Mouse (Mus musculus) megakaryocyte-erythroid progenitor cell, adult 5-6 weeks (primary cell): ENCODE results near the gene Id1. TPM values are rescaled to one million over a fixed set of nuclear protein-coding genes. Genes with fewer than 3 reads are reported as not detected.
A peak's percentile ranks its signal among the peaks of the same experiment; 100 is the strongest.

Experiments used
- ATAC-seq: replicated peaks from 2 replicates; pipeline ENCODE4 v1.8.0; 2016; ENCODE audit warnings: mild to moderate bottlenecking, inconsistent platforms; ENCODE audit not compliant: severe bottlenecking, poor library complexity, low FRiP score, low TSS enrichment
- total RNA-seq, 2 experiments: library from RNA; stranded (forward) in 1 of 2; stranded (reverse) in 1 of 2; fragments of 200-1000, 215-1000 nt in 1 of 2; fragments of >200 nt in 1 of 2; fragmentation: Nextera tagmentation in 1 of 2; gene quantifications; 2 replicates each; pipeline ENCODE4 v1.2.3; 2014 to 2017

The Id1 gene
- total RNA-seq, 2 experiments from 2014 or later = not detected

DNA sequence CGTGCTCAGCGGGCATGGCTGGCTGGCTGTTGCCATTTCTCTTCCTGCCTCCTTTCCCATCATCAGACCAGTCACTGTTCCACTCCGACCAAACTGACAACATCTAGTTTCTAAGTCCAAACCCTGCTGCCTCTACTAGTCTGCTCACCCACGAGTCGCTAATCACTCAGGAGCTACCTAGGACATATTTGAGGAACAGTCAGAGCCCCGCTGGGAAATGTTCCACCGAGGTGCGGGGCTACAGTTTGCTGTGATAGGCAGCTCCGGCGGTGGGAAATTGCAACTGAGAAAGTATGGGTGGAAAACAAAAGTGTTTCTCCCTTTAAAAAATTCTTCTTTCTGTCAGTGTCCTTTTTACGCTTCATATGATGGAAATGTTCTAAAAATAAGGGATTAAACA, 18.4 kb upstream of the Id1 start:
- ATAC-seq = no peak

DNA sequence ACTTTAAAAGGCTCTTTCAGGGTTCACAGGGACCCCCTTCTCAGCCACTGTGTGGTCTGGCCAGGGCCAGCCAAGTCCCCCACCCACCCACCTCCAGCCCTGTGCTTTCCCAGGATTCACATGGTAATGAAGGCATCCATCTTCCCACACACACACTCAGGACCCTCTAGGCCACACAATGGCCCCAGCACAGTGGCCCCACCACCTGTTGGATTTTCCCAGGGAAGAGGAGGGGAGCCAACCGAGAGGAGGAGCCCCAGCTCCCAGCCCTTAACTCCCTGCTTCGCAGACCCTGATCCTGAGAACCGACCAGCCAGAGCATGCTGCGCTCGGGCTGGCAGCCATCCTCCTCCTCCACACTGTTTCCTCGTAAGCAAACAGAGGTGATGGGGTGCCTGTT, 18.0 kb upstream of the Id1 start:
- no peak for ATAC-seq

DNA sequence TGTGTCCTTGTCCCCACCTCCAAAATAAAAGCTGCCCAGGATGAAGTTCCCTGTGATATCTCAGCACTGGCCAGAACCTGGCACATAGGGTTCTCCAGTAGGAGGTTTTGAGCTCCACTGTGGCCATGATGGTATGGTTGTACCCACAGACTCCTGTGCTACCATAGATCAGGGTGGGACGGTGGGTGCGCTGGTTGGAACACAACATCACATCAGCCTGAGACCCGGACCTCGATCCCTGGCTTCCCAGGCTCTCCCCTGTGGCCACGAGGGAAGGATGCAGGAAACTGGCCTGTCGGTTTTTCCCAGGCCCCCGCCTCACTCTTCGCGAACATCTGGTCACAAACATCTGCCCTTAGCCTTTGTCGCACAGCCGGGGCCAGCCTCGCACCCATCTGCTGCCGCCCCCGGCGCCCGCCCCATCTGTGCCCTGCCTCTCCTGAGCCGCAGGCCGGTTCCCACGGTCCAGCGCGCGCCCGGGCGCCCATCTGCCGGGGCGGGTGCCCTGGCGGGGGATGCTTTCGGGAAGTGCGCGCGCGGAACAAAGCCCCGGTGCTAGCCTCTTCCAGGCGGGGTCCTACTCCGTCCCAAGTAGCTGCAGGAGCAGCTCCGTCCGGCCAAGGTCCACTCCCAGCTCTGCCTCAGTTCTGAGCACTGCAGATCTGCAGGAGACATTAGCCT, 12.3 kb upstream of the Id1 start:
- ATAC-seq = no peak

DNA sequence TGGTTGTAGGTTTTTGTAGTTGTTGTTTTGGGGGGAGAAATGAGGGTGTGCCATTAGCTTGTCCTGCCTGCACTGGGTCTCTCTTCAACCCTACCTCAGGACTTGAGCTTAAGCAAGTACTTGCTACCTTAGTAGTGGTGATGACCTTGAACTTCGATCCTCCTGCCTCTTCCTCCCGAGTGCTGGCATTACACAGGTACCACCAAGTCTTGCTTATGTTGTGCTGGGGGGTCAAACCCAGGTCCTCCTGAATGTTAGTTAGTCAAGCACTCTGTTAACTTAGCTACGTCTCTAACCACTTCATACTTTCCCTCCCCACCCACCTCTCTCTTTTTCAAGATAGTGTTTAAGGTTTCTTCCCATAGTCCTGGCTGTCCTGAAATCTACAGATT, 11.7 kb upstream of the Id1 start:
- ATAC-seq = no peak

DNA sequence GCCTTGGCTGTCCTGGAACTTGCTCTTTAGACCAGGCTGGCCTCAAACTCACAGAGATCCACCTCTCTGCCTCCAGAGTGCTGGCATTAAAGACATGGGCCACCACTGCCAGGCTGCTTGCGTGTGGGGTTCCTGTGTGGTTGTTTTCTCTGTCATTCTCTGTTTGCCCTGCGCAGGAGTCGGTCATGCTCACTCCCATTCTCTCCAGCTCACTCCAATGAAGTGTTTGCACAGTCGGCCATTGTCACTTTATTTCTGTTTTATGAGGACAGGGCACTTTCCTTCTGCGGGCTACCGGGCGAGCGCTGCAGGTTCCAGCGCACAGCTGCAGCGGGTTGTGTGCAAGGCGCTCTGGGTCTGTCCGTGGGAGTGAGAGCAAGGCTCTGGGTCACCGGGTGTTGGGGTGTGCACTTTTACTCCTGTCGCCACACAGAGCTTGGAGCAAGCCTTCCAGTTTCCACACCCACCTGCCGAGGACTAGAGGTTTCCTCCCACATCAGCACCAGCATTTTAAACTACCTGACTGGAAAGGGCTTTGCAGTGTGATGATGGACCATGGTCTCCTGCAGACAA, 10.8 kb upstream of the Id1 start:
- no peak for ATAC-seq

DNA sequence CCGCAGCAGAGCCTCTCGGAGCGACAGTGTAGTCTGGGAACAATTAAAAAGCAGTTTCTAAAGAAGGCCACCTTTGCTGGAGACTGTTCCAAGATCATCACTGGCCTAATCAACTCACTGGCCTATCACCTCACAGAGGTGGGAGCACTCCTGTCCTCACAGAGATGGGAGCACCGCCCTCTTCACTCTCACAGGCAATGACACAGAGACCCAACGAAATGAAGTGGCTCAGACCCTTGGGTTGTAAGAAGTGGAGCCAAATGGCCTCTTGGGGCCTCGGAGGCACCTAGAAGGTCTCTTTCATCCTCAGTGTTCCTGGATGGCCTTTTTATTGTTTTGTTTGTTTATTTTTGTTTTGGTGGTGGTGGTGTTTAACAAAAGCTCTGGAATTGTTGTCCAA, 9.8 kb upstream of the Id1 start:
- no peak for ATAC-seq

DNA sequence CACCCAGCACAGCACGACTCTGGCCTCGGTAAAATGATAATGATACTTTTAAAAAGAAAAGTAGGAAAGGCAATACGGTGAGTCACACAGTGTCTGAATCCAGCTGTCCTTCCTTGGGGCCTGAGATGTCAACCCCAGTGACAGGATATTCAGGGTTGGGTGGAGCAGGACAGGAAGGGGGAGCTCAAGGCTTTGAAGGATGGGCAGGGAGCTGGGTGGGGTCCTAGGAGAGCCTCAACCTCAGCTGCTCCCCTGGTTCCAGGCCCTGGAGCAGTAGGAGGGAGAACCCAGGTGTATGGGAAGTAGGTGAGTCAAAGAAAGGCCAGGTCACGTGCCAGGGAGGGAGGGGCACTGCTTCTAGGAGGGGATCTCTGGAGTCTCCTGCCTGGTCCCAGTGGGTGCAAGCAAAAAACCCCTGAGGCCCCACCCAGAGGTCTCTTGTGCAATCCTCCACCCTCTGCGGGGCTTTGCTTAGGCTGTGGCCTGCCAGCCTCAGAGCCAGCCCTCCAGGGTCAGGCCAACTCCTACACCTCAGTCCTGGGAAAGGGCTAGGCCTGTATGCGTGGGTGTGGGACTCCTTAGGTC, 9.2 kb upstream of the Id1 start:
- ATAC-seq = no peak

DNA sequence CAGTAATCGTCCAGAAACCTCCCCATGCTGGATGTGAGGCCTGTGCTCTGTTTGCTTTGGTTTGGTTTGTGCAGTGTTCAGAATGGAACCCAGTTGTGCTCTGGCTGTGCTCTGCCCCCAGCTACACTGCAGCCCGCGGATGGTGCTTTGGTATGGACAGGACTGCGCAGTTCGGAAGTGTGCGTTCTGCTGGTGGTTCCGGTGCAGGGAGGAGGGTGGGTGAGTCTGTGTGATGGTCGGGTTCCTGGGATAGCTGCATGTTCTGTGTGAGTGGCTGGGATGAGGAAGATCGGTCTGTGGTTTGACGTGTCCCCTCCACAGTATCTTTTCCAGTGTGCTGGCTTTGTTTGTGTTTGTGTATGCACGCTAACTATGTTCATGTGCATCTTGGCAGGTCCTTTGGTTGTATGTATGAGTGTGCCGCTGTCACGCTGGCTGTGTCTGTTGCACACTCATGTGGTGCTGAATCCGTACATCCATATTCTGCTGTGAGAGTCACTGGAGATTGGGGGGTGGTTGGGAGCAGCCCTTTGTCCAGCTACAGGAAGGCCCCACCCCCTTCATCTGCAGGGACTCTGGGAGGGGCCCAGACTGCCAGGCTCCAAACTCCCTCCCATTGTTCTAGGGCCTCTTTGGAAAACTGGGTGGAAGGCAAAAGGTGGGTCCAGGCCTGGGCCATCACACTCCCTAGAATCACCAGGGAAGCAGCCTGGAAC, 8.1 kb upstream of the Id1 start:
- ATAC-seq = no peak

DNA sequence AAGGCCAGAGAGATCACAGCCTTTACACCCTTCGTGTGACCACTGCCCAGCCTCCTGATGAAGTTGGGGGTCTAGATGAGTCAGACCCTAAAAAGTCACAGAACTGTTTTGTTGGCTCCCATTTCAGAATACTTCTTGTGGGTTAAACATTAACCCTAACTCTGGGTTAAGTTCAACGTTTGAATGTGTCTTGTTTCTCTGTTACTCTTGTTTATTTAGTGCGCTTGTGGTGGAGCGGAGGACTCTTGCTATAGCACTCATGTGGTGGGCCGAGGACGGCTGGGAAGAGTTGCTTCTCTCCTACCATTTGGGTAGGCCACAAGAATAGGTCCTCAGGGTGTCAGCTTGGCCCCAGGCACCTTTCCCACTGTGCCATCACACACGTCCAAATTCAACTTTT, 7.5 kb upstream of the Id1 start:
- no peak for ATAC-seq

DNA sequence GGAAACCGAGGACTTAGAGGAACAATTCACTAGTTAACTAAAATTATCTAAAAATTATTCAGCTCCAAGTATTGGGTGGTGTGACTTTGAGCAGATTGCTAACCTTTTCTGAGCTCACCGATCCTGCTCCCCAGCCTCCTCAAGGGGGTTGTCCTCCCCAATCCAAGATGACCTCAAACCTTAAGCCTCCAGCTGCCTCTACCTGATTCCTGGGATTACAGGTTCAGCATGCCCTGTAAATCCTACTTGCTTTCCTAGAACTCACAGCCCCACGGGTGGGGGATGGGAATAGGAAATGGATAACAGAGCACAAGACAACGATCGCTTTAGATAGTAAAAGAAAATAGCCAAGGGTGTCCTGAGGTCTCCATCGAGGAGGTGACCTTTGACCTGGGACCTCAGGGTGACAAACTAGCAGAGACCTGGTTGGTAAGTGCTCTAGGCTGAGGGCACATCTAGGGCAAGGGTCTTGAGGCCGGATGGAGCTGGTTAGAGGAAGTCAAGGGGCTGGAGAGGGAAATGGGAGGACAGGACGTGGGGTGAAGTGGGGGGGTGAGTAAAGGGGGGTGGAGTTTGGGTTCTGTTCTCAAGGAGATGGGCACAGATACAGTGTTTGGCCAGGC, 6.9 kb upstream of the Id1 start:
- no peak for ATAC-seq

DNA sequence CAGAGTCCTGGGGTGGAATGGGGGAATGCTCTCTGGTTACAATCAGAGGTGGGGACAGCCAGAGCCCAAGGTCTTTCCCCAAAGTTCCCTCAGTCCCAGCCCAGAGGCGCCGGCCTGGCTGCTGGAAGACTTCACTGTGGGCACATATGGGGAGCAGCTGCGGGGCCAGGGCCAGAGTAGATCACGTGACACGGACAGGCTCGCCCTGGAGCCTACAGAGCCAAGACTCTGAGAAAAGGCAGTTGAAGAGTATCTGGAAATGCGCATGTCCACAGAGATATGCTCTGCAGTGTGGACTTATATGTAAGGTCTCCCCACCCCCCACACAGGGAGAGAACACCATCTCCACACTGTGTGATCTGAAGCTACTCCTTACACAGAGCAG, 6.4 kb upstream of the Id1 start:
- peak; percentile 40 for ATAC-seq

DNA sequence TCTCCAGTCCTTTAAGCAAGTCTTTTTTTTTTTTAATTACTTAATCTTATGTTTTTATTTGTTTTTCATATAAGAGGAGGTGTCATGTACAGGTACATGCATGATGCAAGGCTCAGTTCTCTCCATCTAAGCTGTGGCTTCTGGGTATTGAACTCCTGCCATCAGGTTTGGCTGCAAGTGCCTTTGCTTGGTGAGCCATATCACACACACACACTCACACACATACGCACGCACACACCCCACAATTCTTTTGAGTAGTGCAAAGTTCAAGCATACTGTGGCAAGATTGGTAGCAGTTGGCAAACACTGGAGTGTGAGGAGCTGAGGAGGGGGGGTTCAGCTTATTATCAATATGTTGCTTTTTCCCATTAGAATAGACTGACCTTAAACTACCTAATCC, 2.9 kb upstream of the Id1 start:
- ATAC-seq = no peak

DNA sequence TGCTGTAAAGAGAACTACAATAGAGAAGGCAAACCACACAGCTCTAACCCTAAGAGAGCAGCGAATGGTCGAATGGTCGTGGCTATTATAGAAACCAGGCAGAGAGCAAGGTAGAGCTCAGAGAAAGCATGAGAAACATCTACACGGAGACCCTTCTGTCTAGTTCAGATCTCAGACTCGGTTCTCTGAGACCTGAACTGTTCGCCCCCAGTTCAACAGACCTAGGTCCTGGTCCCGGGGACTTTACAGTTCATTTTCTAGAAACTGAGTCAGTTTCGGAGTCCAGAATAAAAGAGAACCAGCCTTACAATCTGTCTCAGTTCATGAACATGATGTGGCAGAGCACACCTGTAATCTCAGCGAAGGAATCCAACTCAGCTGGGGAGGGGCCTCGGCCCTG, 1.6 kb upstream of the Id1 start:
- ATAC-seq = no peak

DNA sequence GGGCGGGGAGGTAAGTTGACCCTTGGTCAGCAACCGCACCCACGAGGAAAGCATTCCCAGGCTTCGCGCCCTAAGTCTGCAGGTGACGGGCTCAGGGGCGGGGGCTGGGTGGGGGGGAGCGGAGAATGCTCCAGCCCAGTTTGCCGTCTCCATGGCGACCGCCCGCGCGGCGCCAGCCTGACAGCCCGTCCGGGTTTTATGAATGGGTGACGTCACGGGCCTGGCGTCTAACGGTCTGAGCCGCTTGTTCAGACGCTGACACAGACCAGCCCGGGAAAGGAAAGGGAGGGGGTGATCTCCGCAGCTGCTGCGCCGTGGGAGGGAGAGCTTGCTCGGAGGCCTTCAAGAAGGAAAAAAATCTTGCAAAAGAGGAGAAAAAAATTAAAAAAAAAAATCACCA, 1.1 kb upstream of the Id1 start:
- no peak for ATAC-seq

DNA sequence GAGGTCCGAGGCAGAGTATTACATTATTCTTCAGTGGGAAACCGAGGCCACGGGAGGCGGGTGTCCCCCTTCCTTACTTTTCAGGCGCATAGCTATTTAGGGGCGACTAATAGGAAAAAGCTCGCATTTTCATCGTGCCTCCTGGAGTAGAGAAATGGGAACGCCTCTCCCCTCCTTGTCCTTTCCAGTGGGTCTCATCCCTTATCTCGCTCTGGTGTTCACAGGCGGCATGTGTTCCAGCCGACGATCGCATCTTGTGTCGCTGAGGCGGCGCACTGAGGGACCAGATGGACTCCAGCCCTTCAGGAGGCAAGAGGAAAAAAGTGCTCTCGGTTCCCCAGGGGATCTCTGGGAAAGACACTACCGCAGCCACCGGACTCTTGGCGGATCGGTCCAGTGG, 697 bp downstream of the Id1 start:
- ATAC-seq = no peak

DNA sequence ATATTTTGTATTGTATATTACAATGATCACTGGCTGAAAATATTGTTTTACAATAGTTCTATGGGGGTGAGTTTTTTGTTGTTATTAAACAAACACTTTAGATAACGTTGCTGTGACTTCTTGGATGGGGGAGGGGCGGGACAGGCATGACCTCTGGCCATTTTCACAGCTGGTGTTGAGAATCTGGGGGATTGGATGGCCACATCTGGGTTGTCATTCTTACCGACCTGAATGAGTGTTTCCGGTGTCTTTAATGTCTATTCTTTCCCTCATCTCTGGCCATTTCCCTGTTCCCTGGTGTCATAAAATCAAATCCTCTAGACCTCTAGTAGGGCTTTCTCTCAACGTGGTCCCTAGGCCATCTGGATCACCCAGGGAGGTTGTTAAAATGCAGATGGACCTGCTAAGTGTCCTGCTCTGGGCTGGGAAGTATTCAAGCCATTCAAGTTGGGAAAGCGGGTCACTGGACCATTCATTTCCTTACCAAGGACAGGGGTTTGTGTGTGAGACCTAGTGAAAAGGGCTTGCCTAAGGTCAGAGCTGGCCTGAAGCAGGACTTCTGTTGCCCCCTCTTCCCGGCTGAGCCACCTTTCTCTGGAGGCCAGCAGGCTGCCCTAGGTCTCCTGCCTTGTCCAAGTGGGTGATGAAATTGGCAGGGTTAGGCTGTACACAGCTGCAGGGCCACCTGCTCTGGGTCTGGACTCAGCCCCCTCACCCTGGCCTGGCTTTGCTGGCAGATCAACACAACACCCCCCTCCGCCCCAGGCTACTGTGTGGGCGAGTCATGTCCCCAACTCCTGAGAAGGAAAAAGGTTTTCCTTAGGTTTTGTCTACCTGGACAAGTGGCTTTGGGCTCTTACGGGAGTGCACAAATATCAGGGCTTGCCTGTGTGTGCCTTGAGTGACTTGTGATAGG, 1.5 kb downstream of the Id1 start:
- ATAC-seq = no peak

DNA sequence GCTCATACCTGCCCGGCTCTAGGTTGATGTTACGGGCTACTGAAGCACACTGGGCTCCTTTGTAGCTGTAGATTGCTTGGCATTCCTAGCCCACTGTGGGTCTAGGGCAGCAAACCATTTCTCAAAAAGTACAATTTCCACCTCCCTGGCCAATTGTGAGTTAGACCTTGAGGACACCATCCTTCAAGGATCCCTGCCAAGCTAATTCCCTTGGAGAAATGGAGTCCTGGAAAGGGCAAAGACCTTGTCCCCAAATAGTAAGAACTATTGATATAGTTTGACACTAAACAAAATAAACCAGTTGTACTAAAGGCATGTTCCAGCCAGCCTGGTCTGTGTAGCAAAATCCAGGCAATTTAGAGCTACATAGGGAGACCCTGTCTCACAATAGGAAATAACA, 2.3 kb downstream of the Id1 start:
- no peak for ATAC-seq

DNA sequence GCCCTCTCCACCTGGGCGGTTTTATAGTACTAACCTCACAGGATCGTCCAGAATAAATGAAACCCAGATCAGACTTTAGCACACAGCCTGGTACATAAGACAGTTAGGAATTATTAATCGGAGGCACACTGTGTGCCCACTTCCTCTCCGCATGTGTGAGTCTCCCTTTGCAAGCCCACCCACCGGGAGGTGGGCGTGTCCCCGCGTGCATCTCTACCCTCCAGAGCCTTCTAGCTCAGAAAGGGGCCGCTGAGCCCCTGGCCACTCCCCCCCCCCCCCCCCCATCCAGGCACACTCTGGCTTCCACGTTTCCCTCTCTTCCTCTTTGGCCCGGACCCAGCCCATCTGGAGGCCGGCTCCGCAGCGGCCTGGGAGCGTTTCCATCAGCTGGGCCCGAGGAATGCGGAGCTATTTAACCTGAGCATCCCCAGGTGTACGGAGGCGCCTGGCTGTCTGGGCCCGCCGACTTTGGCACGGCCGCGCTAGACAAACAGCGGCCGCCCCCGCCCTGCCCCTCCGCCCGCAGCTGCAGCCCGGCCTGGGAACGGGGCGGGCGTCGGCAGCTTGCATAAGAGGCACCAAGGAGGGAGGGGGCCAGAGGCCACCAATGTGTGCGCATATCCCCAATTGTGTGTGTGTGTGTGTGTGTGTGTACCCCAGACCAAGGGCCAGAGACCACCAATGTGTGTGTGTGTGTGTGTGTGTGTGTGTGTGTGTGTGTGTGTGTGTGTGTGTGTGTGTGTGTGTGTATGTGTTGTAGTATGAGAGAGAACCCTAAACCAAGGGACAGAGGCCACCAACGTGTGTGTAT, 3.2 kb downstream of the Id1 start:
- peak; percentile 38; the same call in 1 of the 2 replicates for ATAC-seq

DNA sequence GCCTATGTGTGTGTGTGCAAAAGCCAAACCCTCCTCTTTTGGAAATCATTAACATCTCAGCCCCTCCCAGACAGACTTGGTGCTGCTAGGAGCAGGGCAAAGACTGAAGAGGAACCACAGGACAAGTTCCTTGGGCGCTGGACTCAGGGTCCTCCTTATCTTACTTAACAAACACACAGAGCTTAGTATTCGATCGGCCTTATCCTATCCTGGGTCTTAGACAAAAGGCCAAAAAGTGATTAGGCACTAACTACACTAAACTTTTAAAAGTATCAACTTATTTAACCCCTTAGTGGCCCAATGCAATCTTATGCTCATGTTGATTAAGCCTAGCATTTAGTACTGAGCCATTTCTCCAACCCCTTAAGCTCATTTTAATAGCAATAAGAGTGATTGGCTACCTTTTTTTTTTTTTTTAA, 3.8 kb downstream of the Id1 start:
- ATAC-seq = peak; percentile 49
